Mouse (Mus musculus): ENCODE results near the gene Morn4.

Morn4 gene

DNA sequence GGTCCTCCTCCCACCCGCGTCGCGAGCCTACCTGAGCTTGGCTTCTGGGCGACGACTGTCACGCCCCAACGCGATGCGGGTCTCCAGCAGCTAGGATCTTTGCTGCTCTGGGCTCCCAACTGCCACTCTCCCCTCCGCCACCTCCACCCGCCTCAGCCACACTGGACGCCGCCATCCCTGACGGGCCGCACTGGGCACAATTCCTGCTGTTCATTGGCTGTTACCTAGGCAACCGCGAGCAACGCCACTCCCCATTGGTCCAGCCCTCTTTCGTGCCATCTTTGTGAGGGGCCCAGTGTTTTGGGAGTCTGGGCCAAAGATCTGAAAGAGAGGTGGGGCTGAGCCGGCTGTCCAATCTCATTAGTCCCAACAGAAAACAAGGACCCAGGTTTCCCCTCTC lies at the start of gene Morn4:
TSS of gene Morn4 (minus strand) at position 192 of the 400 bp plus-strand sequence.
- DNase-seq (ENCODE audit: low spot score in 2 of 2): peak; percentile 95

DNA sequence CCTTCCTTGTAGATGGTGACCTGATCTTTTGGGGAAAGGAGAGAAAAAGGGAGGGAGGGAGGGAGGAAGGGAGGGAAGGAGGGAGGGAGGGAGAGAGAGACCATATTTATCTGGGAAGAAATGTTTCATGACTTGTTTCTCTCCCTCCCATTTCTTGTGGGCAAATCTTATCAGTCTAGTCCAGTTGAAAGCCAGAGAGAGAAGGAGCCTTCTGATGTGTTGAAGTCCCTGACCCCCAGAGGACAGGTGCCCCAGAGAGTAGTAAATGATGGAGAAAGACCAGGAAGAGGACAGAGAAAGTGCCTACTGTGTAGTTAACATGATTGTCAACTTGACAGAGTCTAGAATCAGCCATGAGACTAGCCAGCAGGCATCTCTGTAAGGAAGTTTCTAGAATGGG lies 48.9 kb upstream of the Morn4 start:
- DNase-seq (ENCODE audit: low spot score in 2 of 2): no peak

DNA sequence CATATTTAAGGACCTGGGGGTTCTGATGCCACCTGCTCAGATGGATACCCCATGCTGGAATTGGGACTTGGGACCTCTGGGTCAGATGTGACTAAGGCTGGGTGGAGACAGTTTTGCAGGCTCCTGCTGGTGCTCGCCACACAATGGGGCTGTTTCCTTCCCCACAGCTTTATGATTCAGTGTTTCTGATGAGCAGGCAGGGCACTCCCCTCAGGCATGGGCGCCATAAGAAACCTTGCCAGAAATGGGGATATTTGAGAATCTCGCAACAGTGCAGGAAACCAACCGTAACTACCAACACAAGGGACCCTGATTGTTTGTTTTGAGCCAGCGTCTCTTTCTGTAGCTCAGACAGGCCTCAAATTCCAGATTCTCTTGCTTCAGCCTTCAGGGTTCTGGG lies 44.9 kb upstream of the Morn4 start:
- DNase-seq (ENCODE audit: low spot score in 2 of 2): peak in 1 of 2 experiments; percentile 23

DNA sequence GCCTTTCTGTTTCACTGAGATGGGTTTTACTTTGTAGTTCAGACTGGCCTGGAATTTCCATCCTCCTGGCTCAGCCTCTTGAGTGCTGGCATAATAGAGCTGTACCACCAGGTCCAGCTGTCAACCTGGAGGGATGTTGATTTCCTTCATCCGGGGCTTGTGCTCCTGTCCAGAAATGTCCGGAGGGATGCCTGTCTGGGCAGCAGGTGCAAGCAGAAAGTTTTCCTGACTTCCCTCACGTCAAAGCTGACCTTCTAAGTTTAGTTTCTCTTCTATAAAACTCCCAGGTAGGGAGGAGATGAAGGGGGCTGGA lies 44.1 kb upstream of the Morn4 start:
- DNase-seq (ENCODE audit: low spot score in 2 of 2): no peak

DNA sequence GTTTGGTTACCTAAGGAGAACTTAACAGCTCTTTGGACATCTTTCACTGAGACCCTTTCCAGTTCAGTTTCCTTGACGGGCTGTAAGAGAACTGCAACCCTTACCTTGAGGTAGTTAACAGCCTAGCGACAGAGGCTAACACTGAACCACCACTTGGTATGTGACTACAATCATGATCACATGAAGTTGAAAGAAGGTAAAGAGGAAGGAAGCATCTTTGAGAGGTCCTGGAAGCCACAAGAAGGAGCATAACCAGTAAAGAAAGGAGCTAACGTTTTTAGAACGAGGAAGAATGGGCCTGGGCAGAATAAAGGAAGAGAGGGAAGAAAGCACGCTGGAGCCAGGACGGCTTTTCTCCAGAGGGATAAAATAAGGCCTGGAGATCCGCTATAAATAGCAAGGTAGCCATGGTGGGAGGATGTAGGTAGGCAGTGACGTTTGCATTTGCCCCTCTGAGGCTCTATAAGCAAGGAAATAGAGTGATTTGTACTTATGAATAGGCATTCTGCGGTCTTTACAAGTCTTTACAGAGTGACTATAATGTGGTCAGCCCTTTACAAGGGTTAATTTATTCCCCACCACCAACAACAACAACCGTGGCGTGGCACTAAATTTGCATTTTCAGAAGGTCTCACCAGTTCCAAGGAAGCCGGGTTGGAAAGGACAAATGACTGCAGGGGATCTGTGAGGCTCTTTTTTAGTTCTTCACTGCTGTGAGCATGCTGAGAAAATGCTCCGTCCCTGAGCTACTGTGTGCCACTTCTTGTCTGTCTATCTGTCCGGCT lies 43.5 kb upstream of the Morn4 start:
- peak in 1 of 2 experiments; percentile 50 for DNase-seq (ENCODE audit: low spot score in 2 of 2)

DNA sequence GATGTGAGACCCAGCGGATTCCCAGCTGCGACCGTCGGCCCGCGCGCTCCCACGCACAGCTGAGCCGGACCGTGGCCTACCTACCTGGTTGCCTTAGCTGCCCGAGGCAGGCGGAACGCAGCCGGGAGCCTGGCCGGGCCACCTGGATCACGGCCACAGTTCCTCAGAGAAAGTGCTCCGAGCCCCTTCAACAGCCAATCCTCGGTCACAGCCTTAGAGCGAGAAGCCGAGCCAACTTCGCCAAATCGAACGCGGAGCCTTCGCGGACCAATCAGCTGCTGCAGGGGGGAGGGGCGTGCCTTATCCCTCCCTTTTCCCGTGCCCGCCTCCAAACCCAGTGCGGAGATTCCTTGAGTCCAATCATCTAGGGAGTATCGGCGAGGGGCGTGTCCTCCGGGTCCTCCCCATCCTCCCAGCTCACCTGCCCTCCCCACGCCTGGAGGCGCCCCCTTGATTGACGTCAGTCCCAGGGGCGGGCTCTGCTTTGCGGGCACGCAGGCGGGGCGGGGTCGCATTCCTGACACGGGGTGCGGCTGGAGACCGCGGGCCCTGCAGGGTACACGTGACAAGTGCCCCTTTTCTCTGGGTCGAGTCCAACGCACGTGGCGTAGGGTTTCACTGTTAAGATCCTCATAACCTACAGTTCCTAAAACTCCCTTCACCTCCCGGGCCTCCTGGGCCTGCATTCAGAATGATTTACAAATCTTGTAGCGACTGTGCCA lies 42.8 kb upstream of the Morn4 start, which contains the start of gene Avpi1:
TSS of gene Avpi1 (minus strand) at position 273 of the 722 bp plus-strand sequence.
- DNase-seq (ENCODE audit: low spot score in 2 of 2): peak; percentile 98

DNA sequence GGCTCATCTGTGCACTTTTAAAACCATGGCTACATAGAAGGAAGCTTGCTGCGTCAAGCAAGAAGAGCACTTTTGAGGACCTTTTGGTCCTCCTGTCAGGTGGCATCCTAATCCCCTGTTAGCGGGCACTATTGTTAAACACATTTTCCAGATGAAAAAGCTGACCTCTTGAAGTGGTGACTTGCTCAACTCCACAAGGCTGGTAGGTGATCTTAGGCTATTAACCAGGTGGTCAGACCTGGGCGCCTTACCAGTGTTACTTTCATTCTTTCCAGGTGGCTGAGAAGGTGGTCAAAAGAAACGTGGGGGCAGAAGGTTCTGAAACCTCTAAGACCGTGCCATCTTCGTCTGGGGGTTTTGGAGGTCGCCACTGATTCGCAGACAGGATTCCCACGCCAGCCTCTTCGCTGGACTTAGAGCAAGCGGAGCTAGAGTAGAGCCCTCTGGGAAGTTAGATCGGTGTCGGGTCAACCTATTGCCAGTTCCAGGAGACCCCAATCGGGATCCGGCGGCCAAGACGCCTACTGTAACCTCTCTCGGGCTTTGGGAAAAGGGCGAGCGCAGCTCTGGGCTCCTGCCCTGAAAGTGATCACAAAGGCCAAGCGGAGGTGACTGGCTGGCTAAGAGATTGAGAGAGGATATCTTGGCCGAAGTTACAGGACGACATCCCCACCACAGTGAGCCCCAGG lies 42.0 kb upstream of the Morn4 start:
- DNase-seq (ENCODE audit: low spot score in 2 of 2): no peak

DNA sequence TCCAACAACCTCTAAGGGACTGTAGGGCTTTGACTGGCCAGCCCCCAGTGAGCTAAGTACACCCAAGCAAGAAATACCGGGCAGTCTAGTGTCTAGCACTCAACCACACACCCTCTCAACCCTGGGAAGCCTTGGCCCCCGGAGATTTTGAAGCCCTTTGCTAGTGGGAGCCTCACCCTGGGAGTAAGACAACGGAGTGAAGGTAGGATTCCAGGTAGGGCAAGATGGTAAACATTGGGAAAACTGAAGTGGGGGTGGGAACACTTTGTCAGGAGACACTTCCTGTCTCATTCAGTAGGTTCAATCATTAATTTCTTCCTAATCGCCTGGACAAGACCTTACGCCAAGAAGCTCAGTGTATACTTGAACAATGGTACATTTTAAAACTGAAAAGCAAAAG lies 40.9 kb upstream of the Morn4 start:
- no peak for DNase-seq (ENCODE audit: low spot score in 2 of 2)

DNA sequence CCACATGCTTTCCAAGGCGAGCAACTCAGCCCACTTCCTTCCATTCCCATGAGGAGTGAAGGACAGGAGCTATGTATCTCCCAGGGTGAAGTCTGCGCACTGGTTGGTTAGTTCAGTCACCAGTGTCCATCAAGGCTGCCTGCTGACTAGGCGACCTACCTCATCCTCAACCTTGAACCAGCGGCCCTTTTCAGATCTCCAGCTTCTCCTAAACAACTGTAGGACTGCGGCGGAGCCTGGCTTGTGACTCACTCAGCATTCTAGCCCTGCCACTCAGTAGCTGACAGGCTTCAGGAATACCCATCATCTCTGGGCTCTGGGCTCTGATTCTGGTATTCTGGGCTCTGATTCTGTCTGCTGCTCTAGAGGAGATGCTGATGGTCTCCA lies 40.1 kb upstream of the Morn4 start:
- DNase-seq (ENCODE audit: low spot score in 2 of 2): peak in 1 of 2 experiments; percentile 36

DNA sequence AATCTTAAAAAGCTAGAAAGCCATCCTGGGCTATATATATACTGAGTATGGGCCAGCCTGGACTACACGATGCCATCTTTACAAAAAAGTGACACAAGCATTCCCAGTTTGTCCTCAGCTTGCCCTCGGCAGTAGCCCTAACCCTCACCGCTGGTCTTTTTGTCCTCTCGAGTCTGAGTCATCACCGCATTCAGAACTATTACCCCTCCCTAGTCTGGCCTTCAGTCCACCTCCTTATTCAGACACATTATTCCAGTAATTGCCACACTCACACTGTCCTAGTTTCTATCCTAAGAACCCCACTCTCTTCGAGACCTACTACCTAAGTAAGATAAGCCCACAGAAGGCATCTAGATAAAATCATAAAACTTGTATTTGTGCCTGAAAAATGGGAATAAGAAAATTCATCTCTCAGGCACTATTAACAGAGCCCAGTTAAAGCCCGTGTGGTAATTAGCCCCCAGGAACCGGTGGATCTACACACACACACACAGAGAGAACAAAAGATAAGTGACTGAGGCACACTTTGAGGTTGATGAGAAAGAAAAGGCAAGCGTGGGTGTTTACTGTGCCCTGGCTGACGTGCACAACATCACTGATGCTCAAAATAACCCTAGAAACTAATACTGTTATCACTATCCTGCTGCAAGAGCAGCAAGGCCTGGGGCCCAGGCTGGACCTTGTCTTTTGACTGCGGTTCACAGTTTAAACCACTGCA lies 39.5 kb upstream of the Morn4 start:
- DNase-seq (ENCODE audit: low spot score in 2 of 2): no peak

DNA sequence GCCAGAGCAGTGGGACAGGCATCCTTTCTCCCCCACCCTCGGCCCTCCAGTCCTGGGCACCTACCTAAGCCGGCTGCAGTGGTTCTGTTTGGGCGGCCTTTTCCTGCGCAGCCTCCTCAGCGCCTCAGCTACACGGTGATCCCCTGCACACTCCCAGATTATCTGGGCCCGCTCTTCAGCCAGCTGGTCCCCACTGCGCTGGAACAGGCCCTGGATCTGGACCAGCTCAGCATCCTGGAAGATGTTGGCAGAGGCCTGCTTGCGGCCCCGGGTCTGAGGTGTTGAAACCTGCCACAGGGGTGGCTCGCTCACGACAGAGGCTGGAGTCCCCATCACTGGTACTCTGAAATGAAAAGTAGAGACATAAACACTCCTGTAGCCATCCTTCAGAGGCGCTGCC lies 38.5 kb upstream of the Morn4 start:
- DNase-seq (ENCODE audit: low spot score in 2 of 2): peak in 1 of 2 experiments; percentile 16

DNA sequence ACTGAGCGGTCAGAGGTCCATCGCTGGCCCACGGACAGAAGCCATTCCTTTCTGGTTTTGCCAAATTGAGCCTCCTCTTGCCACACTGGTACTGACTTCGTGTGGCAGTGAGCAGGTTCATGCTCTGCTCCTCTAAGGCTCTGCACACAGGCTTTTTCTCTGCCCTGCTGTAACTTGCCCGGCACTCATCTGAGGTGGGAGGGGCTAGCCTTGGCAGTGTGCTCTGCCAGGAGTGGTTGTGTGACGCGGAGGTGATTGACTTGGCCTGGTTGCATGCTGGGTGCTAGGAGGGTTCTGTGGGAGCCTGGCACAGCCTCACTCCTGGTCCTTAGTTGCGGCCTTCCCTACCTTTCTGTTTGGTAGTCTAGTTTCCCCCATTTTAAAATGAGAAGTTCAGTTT lies 34.3 kb upstream of the Morn4 start:
- no peak for DNase-seq (ENCODE audit: low spot score in 2 of 2)

DNA sequence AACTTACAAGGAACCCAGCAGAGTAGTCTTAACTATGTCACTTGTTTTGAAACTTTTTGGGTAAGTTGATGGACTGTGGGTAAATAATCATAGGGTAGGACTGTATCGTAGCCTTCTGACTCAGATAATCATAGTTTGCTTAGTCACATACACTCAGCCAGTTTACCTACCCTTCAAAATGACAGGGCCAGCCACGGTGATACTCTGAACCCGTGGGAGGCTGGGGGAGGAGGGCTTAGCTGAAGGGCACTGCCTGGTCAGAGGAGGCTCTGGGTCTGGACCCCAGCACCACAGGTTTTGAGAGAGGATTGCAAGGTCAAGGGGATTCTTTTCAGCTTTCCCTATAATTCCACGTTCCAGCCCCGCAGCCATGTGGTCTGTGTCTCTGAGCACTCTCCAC lies 32.4 kb upstream of the Morn4 start:
- DNase-seq (ENCODE audit: low spot score in 2 of 2): no peak

DNA sequence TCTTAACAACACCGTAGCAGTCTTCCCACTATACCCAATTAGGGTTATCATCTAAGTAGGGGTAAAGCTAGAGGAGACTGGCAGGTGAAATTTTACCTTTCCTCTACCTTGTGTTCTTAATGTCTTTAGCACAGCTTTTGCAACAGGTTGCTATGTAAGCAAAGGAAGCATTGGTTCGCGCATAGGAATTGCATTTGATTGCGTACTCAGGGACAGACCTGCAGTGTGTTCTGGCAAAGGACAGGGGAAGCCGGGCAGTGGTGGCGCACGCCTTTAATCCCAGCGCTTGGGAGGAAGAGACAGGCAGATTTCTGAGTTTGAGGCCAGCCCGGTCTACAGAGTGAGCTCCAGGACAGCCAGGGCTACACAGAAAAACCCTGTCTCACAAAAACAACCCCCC lies 32.0 kb upstream of the Morn4 start:
- DNase-seq (ENCODE audit: low spot score in 2 of 2): no peak

DNA sequence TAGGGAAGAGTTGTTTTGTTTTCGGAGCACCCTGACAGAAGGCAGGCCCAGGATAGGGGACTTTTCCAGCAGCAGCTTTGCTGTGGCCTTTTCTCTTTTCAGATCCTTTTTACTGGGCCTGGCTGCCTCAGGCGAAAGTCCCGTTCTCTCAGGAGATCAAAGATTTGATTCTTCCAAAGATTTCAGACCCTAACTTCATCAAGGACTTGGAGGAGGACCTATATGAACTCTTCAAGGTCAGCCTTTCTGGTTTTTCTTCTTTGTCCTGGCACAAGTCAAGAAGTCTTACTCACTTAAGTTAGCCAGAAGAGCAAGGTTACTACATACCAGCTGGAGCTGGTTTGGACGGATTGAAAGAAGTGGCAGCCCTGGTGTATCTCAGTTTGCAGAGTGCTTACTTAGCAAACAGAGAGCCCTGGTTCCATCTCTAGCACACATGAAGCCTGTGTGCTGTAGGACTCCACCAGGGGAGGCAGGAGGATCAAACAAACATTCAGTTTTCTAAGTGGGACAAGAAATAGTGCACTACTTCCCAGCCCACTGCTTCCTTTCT lies 29.7 kb upstream of the Morn4 start:
- DNase-seq (ENCODE audit: low spot score in 2 of 2): no peak

DNA sequence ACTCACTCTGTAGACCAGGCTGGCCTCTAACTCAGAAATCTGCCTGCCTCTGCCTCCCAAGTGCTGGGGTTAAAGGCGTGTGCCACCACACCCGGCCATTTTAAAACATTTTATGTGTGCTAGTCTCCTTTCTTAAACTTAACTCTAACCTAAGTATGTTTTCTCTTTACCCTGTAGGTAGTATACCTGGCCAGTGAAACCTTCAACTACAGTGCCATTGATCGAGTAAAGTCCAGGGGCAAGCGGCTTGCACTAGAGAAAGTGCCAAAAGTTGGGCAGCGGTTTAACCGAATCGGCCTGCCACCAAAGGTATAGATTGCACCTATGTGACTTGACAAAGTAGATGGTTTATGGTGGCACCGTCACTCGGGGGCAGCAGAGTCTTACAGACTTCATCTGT lies 18.5 kb upstream of the Morn4 start:
- no peak for DNase-seq (ENCODE audit: low spot score in 2 of 2)

DNA sequence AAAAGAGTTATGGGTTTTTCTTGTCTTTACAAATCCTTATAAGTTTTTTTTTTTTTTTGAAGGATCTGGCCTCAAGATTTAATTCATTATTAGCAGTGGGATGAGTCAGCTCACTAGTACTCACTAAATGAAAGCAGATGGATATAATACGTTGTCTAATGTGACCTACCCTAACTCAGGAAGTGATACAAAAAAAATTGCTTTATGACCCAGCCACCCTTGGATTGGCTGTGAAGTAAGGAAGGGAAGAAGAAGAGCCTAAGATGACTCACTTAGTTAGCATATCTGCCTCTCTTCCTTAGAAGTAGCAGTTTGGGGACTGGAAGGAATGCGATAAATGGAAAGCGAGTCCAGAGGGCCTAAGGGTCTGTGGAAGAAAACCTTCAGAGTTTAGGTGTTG lies 13.2 kb upstream of the Morn4 start:
- no peak for DNase-seq (ENCODE audit: low spot score in 2 of 2)

DNA sequence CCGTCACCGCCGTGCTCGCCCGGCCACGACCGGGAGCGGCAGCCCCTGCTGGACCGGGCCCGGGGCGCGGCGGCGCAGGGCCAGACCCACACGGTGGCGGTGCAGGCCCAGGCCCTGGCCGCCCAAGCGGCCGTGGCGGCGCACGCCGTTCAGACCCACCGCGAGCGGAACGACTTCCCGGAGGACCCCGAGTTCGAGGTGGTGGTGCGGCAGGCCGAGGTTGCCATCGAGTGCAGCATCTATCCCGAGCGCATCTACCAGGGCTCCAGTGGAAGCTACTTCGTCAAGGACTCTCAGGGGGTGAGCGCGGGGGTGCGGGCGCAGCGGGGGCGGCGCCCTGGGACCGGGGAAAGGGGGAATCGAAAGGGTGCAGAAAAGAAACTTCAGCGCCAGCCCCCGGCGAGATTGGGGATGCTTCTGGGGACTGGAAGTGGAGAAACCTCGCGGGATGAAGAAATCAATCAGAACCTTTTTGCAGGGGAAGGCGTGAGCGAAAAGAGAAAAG lies 4.5 kb upstream of the Morn4 start:
- peak in 1 of 2 experiments; percentile 13 for DNase-seq (ENCODE audit: low spot score in 2 of 2)

DNA sequence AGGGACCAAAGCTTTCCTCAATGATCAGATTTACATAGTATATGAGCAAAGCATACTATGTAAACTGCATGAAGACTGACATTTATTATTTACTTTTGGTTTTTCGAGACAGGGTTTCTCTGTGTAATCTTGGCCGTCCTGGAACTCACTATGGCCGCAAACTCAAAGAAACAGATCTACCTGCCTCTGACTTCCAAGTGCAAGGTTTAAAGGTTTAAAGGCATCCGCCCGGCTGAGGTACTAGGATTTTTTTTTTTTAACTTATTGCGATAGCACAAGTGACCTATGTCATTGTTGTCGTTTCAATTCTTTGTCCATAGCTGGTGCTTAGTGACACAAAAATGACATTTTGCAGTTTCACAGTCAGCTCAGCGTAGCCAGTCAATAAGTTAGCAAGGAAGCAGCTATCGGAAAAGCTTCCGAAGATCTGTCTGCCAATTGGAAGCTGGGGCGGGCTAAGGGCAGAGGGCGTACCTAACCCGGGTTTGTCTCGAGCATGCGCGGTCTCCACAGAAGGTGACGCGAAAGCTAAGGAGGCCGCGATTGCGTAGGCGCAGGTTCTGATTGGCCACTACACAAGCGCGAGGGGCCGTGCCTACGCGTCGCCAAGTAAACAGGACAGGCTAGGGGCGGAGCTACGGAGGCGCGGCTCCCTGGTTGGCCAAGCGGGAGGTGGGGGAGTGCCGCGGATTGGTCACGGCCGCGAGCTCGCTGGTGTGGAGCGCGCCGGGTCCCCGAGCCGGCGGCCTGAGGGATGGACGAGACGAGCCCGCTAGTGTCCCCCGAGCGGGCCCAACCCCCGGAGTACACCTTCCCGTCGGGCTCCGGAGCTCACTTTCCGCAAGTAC lies 3.8 kb upstream of the Morn4 start, which contains the start of gene Pi4k2a:
TSS of gene Pi4k2a (plus strand) at position 723 of the 848 bp plus-strand sequence.
- DNase-seq (ENCODE audit: low spot score in 2 of 2): peak; percentile 100

DNA sequence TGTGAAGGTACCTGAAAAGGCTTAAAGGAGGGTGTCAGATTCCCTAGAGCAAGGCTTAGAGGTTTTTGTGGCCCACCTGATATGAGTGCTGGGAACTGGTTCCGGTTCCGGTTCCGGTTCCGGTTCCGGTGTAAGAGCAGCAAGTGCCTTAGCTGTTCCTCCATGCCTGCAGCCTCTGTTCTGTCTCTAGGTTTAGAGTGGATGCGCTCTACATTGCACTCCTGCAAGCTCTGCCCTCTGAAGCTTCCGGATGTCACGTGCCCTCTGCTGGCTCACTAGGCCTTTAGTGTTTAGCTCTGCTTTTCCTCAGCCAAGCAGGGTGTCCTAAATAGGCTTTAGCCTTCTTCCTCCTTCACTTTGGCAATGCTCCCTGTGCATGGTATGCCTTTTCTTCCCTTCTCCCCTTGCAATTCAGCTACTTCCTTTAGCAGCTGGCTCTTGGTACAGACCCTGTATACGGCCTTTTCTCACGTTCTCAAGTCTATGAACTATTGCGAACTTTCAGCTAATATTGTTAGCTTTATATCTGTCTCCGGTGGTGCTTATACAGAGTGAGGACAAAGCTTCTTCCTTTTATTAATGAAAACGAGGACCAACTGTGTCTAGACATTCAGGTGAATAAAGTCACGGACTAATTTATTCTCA lies 3.1 kb upstream of the Morn4 start:
- peak; percentile 43 for DNase-seq (ENCODE audit: low spot score in 2 of 2)
